Mouse (Mus musculus) liver, embryonic 14.5 days (tissue): ENCODE measurements around the gene Nuak1. TPM values are rescaled to one million over a fixed set of nuclear protein-coding genes. Genes with fewer than 3 reads are reported as not detected.

Source experiments
- ATAC-seq: fragments of 200-750 bp; cut with Nextera tagmentation; 2 replicates; pipeline ENCODE4 v1.8.0; 2017; ENCODE audit warnings: moderate number of reproducible peaks, mild to moderate bottlenecking, moderate library complexity; ENCODE audit not compliant: insufficient read depth
- DNase-seq, 3 experiments: peaks; one replicate each; pipeline ENCODE4 v3.0.0-alpha.2; 2012 to 2013; ENCODE audit warnings: low read depth in 3 of 3, low spot score in 3 of 3
- H3K27ac ChIP-seq: fragments of 300-500 bp; sonication (generic); 2 replicates; pipeline ENCODE4 v1.5.1; 2014; ENCODE audit warnings: moderate library complexity, mild to moderate bottlenecking, control low read depth, inconsistent platforms
- H3K27me3 ChIP-seq: fragments of 300-500 bp; sonication (generic); 2 replicates; pipeline ENCODE4 v1.6.1; 2014; ENCODE audit warnings: mild to moderate bottlenecking, low read length, moderate library complexity; ENCODE audit not compliant: control insufficient read depth, insufficient read depth
- H3K36me3 ChIP-seq: fragments of 300-500 bp; sonication (generic); replicated peaks from 2 replicates; pipeline ENCODE4 v1.6.1; 2014; ENCODE audit warnings: low read depth; ENCODE audit not compliant: control insufficient read depth, insufficient read depth
- H3K4me1 ChIP-seq, 2 experiments: fragments of 200-500 bp in 1 of 2; fragments of 300-500 bp in 1 of 2; sonication (generic) in 1 of 2; replicated peaks; 2 replicates each; pipeline ENCODE4 v1.6.1; 2012 to 2014; ENCODE audit warnings: antibody characterized with exemption in 1 of 2, inconsistent platforms in 1 of 2, low read length in 1 of 2; ENCODE audit not compliant: control insufficient read depth in 2 of 2, insufficient read depth in 2 of 2
- H3K4me2 ChIP-seq: fragments of 300-500 bp; sonication (generic); 2 replicates; pipeline ENCODE4 v1.6.1; 2014; ENCODE audit warnings: low read depth, mild to moderate bottlenecking, control low read depth, moderate library complexity
- H3K4me3 ChIP-seq, 2 experiments: fragments of 200-500 bp in 1 of 2; fragments of 300-500 bp in 1 of 2; sonication (generic) in 1 of 2; 2 replicates each; pipeline ENCODE4 v1.5.1; 2012 to 2014; ENCODE audit warnings: low read depth in 2 of 2, low read length in 2 of 2, mild to moderate bottlenecking in 2 of 2, control low read depth in 1 of 2, inconsistent platforms in 1 of 2, moderate library complexity in 1 of 2; ENCODE audit not compliant: insufficient read depth in 1 of 2
- H3K9ac ChIP-seq: fragments of 300-500 bp; sonication (generic); replicated peaks from 2 replicates; pipeline ENCODE4 v1.6.1; 2014; ENCODE audit warnings: mild to moderate bottlenecking, control low read depth, moderate library complexity
- H3K9me3 ChIP-seq: fragments of 300-500 bp; sonication (generic); 2 replicates; pipeline ENCODE4 v1.6.1; 2016; ENCODE audit warnings: low read length, mixed read lengths; ENCODE audit not compliant: control insufficient read depth
- CTCF ChIP-seq: IDR thresholded peaks from 2 replicates; pipeline ENCODE4 v1.5.1; 2016; ENCODE audit warnings: antibody characterized with exemption, low read depth, control low read depth
- EP300 ChIP-seq: IDR thresholded peaks from 2 replicates; pipeline ENCODE4 v1.6.1; 2016; ENCODE audit warnings: antibody characterized with exemption, low read depth
- WGBS: fragments of 180-500 bp; shearing (Covaris S2); extraction: QIAGEN DNeasy Blood & Tissue Kit; methylation state at CpG from one replicate; pipeline ENCODE4 v1.1.7; 2014; ENCODE audit not compliant: insufficient replicate concordance; 5-methylcytosine and 5-hydroxymethylcytosine counted together
- polyA plus RNA-seq, 2 experiments: library from polyadenylated mRNA; depleted of rRNA in 1 of 2; stranded (reverse) in 1 of 2; unstranded in 1 of 2; fragments of >200 nt; fragmentation: Nextera tagmentation in 1 of 2; extraction: Ambion mirVana in 1 of 2; gene quantifications; 2 replicates each; pipeline versions ENCODE4 v1.2.1 to v1.2.3; 2012 to 2014

Gene Nuak1
- polyA plus RNA-seq, 2 experiments: 0.03 to 0.42 TPM

DNA sequence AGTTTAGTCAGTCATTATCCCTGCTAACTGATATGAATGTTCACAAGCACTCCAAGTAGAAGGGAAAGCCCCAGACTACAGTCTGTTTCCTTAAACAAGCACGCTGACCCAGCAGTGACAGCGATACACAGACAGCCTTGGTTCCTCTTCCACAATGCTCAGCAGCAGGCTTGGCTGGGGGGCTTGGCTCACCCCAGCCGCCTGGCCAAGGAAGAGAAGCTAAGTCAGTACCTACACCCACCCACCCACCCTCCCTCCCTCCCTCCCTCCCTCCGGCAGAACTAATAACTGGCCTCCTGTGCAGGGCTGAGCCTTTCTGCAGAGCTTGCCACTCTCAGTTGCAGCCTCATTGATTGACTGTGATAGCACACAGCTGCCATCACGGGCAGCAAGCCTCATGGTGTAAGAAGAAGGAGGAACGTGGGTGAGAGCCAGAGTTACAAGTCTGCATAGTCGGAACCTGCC is 38.5 kb downstream of the Nuak1 start:
- Histone ChIP-seq H3K9ac (no peak overlapping the region), H3K4me1 (no peaks in the 10 kb centered on the region), H3K27ac (no peak overlapping the region), H3K27me3 (no peaks in the 10 kb centered on the region), H3K4me3 (no peak overlapping the region), H3K36me3 (no peaks in the 10 kb centered on the region), H3K9me3 (no peaks in the 10 kb centered on the region), H3K4me2 (no peak overlapping the region)
- no peak for DNase-seq
- TF ChIP-seq CTCF (no peak), EP300 (no peak)
- 13% methylated on average over 6 of the region's 7 CpGs for WGBS
- no peak for ATAC-seq

DNA sequence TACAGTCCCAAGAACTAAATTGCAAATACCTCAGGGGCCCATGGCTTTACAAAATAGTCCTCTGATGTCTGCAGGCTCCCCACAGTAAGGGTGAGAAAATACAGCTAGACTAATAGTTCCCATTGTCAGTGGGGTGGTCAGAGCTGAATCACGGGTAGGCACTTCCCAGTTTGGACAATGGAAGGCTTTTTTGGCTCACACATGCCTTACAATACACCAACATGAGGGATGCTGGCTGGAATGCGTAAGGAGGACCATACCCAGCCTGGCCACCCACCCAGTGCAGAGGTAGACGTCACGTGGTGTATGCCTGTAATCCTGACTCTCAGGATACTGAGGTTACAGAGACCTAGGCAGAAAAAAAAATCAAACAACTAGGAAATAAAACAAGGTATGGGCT is 39.2 kb downstream of the Nuak1 start:
- DNase-seq: no peak
- 55% methylated on average over 4 of the region's 4 CpGs for WGBS
- no peak overlapping the region for H3K4me2 ChIP-seq

DNA sequence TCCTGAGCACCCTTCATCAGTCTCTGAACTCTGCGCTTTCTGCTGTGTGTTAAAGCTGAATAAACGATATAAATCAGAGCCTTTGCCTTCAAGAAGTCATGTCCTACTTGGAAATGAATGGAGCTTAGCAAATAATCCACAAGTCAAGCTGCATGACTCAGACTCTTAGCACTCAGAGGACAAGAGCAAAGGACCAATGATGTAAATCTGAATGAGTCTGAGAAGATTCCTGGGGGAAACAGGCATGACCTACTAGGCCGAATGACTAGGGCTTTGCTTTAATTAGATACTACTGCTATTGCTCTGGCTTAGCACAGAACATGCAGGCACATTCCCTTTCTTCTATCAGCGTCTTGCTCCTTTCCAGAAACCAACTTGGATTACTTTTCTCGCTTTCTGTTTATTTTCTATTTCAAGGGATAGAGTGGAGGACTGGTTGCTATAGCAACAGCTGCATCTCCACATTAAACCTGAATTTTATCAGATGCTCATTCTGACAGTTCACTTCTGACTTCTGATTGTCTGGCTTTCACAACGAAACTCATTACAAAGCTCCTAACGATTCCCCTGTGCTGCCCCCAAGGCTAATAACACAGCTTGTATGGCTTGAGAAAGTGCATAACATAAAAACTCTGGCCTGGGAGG is 40.2 kb downstream of the Nuak1 start:
- no peak for DNase-seq
- ATAC-seq: no peak
- TF ChIP-seq EP300 (no peak), CTCF (no peak)
- Histone ChIP-seq H3K9me3 (no peaks in the 10 kb centered on the region), H3K9ac (no peak overlapping the region), H3K27ac (no peak overlapping the region), H3K27me3 (no peaks in the 10 kb centered on the region), H3K36me3 (no peaks in the 10 kb centered on the region), H3K4me1 (no peaks in the 10 kb centered on the region), H3K4me2 (no peak overlapping the region), H3K4me3 (no peak overlapping the region)
- 51% methylated on average over 7 of the region's 7 CpGs for WGBS

More for the DNA sequence above, 39.2 kb downstream of the Nuak1 start:
- H3K27me3 ChIP-seq: no peaks in the 10 kb centered on the region
- no peaks in the 10 kb centered on the region for H3K36me3 ChIP-seq
- ATAC-seq: no peak
- no peaks in the 10 kb centered on the region for H3K9me3 ChIP-seq
- H3K4me3 ChIP-seq: no peak overlapping the region
- H3K27ac ChIP-seq: no peak overlapping the region
- no peaks in the 10 kb centered on the region for H3K4me1 ChIP-seq
- no peak overlapping the region for H3K9ac ChIP-seq
- no peak for TF ChIP-seq EP300
- no peak for TF ChIP-seq CTCF

DNA sequence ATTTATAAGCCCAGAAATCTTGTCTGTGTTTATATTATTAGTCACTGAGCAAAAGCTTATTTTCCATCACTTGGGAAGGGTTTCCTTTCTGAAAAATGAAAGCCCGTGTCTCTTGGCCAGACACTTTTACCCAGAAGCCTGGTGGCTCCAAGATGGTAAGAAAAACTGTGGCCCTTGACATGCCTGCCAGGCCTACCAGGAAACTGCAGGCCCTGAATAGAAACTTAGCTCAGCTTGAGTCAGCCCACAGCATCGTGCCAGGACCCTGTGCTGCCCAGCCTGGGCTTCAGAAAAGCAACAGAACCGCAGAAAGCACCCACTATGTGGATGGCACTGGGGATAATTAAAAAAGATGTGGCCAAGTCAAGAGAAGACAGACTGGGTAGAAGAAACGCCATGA is 43.1 kb downstream of the Nuak1 start:
- TF ChIP-seq CTCF (no peak), EP300 (no peak)
- no peaks in the 10 kb centered on the region for H3K9me3 ChIP-seq
- ATAC-seq (no peak), DNase-seq (no peak)
- H3K36me3 ChIP-seq: no peaks in the 10 kb centered on the region
- no peak overlapping the region for H3K27ac ChIP-seq
- 0 out of 4 replicates have a peak, but pooled peaks cover 0 to 2% of the 10 kb centered on the region in 2 experiments for H3K4me1 ChIP-seq
- H3K4me3 ChIP-seq: no peak overlapping the region
- WGBS: 71% methylated on average over 4 of the region's 4 CpGs
- no peak overlapping the region for H3K9ac ChIP-seq
- H3K27me3 ChIP-seq: no peaks in the 10 kb centered on the region
- H3K4me2 ChIP-seq: no peak overlapping the region

DNA sequence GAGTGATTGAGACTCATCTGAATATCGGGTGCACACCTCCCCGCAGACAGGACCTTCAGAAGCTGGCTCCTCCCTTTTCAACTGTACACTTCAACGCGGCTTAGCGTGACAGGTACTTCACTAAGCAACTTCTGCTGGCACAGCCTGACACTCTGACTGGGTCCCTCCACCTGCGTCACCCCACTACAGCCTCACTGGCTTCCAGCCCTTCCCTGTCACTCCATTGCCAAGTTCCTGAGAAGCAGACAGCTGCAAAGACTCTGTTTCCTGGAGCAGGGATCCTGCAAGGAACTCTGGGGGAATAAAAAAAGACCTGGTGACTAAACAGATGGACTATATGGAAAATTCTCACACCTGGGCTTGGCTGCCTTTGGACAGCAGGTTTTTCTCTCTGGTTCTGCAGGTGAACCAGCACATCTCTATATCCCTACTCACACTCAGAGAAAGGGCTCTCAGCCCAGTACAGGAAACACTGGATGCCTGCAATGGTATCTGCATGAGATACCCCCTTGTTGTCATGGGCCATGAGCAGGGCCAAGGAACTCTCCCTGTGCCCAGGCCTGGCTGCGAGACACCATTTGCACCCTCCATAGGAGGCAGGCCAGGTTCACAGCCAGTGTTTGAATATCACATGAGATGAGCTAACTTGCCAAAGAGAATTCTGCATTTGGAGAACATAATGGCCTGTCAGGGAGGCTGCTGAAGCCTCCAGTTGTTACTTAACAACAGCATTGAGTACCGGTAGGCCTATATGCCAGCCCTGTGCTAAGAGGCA is 44.3 kb downstream of the Nuak1 start:
- TF ChIP-seq CTCF (no peak), EP300 (no peak)
- DNase-seq (no peak), ATAC-seq (no peak)
- H3K4me3 ChIP-seq: no peak overlapping the region
- H3K9ac ChIP-seq: no peak overlapping the region
- no peaks in the 10 kb centered on the region for H3K36me3 ChIP-seq
- no peak overlapping the region for H3K27ac ChIP-seq
- no peaks in the 10 kb centered on the region for H3K27me3 ChIP-seq
- H3K4me2 ChIP-seq: no peak overlapping the region
- H3K4me1 ChIP-seq: 0 out of 4 replicates have a peak, but pooled peaks cover 0 to 2% of the 10 kb centered on the region in 2 experiments
- no peaks in the 10 kb centered on the region for H3K9me3 ChIP-seq
- WGBS: 67% methylated on average over 8 of the region's 8 CpGs
